Mouse (Mus musculus): ENCODE results near the gene Sash1. TPM values are rescaled to one million over a fixed set of nuclear protein-coding genes. Genes with fewer than 3 reads are reported as not detected.

Sash1 gene
- total and polyA plus RNA-seq, 3 experiments = 0.09 to 0.59 (median 0.24) TPM

- no peak for TF ChIP-seq CTCF (conservative IDR thresholded peaks at IDR 0.05 in 1 of 2, IDR thresholded peaks at IDR 0.05 in 1 of 2; ENCODE audit: low read depth in 2 of 2, low read length in 2 of 2)
- no peak for TF ChIP-seq TBP (conservative IDR thresholded peaks at IDR 0.05; ENCODE audit: low read depth, low read length)
- TF ChIP-seq MEF2A (IDR thresholded peaks at IDR 0.05; ENCODE audit: borderline replicate concordance, low read depth, low read length) = no peak
- no peak for TF ChIP-seq TCF12 (IDR thresholded peaks at IDR 0.05; ENCODE audit: low read depth, low read length)
- TF ChIP-seq JUN (IDR thresholded peaks at IDR 0.05; ENCODE audit: insufficient read depth, low read depth, low read length) = no peak
- no peak for TF ChIP-seq POLR2AphosphoS2 (IDR thresholded peaks at IDR 0.05; ENCODE audit: low read depth, low read length)
- TF ChIP-seq POLR2A (IDR thresholded peaks at IDR 0.05; ENCODE audit: low read depth, low read length) = no peak
- no peak for TF ChIP-seq CHD2 (IDR thresholded peaks at IDR 0.05; ENCODE audit: low read length)
- no peak for TF ChIP-seq ZKSCAN1 (IDR thresholded peaks at IDR 0.05; ENCODE audit: borderline replicate concordance, low read depth, low read length)
- no peak for TF ChIP-seq ZMIZ1 (IDR thresholded peaks at IDR 0.05; ENCODE audit: low read depth, low read length)
- no peak for TF ChIP-seq BHLHE40 (IDR thresholded peaks at IDR 0.05; ENCODE audit: low read depth, low read length)
- no peak for TF ChIP-seq ELF1 (IDR thresholded peaks at IDR 0.05; ENCODE audit: low read depth, low read length)
- TF ChIP-seq MXI1 (IDR thresholded peaks at IDR 0.05; ENCODE audit: low read depth, low read length) = no peak
- no peak for TF ChIP-seq RCOR1 (conservative IDR thresholded peaks at IDR 0.05; ENCODE audit: low read depth, low read length)
- H3K4me1 ChIP-seq (ENCODE audit: control insufficient read depth in 1 of 2, insufficient read depth in 2 of 2) = no peaks in the 10 kb centered on the region; a peak in 1 of 4 replicates
- in situ Hi-C loops (cut with MboI; ENCODE audit: low pct_ligation_motif_present, low pct_unique_long_range_greater_than_20kb, low sequenced_read_pairs) (no loop called here), dilution Hi-C loops (cut with MboI; ENCODE audit: extremely low pct_ligation_motif_present, extremely low pct_unique_long_range_greater_than_20kb, low sequenced_read_pairs) (no loop called here)
- H3K4me2 ChIP-seq (ENCODE audit: insufficient read depth, low read depth, poor library complexity, severe bottlenecking) = no peak overlapping the region
- no peak overlapping the region for H3K9ac ChIP-seq (ENCODE audit: insufficient read depth, low read depth)
- H3K27ac ChIP-seq (ENCODE audit: insufficient read depth, low read depth) = no peak overlapping the region
- H3K27me3 ChIP-seq (replicated peaks) = no peaks in the 10 kb centered on the region
- no peak for DNase-seq (ENCODE audit: extremely low read depth)
- H3K9me3 ChIP-seq (replicated peaks; ENCODE audit: low read length) = no peaks in the 10 kb centered on the region
- H3K79me2 ChIP-seq (replicated peaks; ENCODE audit: control insufficient read depth, extremely low read depth, insufficient read depth, poor library complexity, severe bottlenecking) = no peaks in the 10 kb centered on the region
- no peak overlapping the region for H3K4me3 ChIP-seq (replicated peaks in 1 of 3; ENCODE audit: low read depth in 2 of 3, low read length in 2 of 3, poor library complexity in 1 of 3)
- H3K36me3 ChIP-seq (replicated peaks in 1 of 2; ENCODE audit: control insufficient read depth in 1 of 2, insufficient read depth in 1 of 2, low read length in 1 of 2) = no peaks in the 10 kb centered on the region
Measured at GRCm38 (mm10) chr10:8787221-8787620, 98.6 kb downstream of the Sash1 start.

- dilution Hi-C loops (cut with MboI; ENCODE audit: extremely low pct_ligation_motif_present, extremely low pct_unique_long_range_greater_than_20kb, low sequenced_read_pairs) (no loop called here), in situ Hi-C loops (cut with MboI; ENCODE audit: low pct_ligation_motif_present, low pct_unique_long_range_greater_than_20kb, low sequenced_read_pairs) (no loop called here)
- Histone ChIP-seq H3K27ac (ENCODE audit: insufficient read depth, low read depth) (no peak overlapping the region), H3K9me3 (replicated peaks; ENCODE audit: low read length) (no peaks in the 10 kb centered on the region), H3K4me2 (ENCODE audit: insufficient read depth, low read depth, poor library complexity, severe bottlenecking) (no peak overlapping the region), H3K4me1 (ENCODE audit: control insufficient read depth in 1 of 2, insufficient read depth in 2 of 2) (no peaks in the 10 kb centered on the region; a peak in 1 of 4 replicates), H3K79me2 (replicated peaks; ENCODE audit: control insufficient read depth, extremely low read depth, insufficient read depth, poor library complexity, severe bottlenecking) (no peaks in the 10 kb centered on the region), H3K9ac (ENCODE audit: insufficient read depth, low read depth) (no peak overlapping the region), H3K27me3 (replicated peaks) (no peaks in the 10 kb centered on the region), H3K4me3 (replicated peaks in 1 of 3; ENCODE audit: low read depth in 2 of 3, low read length in 2 of 3, poor library complexity in 1 of 3) (no peak overlapping the region), H3K36me3 (replicated peaks in 1 of 2; ENCODE audit: control insufficient read depth in 1 of 2, insufficient read depth in 1 of 2, low read length in 1 of 2) (no peaks in the 10 kb centered on the region)
- TF ChIP-seq CHD1 (IDR thresholded peaks at IDR 0.05; ENCODE audit: low read depth, low read length) (no peak), UBTF (IDR thresholded peaks at IDR 0.05; ENCODE audit: low read depth, low read length) (no peak), NRF1 (IDR thresholded peaks at IDR 0.05; ENCODE audit: low read depth, low read length) (no peak), NELFE (IDR thresholded peaks at IDR 0.05; ENCODE audit: low read depth, low read length) (no peak), ZMIZ1 (IDR thresholded peaks at IDR 0.05; ENCODE audit: low read depth, low read length) (no peak), BHLHE40 (IDR thresholded peaks at IDR 0.05; ENCODE audit: low read depth, low read length) (no peak)
- DNase-seq (ENCODE audit: extremely low read depth) = no peak
Measured at GRCm38 (mm10) chr10:8785451-8786145, 100.3 kb downstream of the Sash1 start.

Measured in CH12.LX (cell line).